Mouse (Mus musculus): Measurements from ENCODE around the gene Ralgps1.
"Not testable (repeated sequence)": the region's sequence is repeated elsewhere in the genome, so short reads cannot be mapped to it uniquely, and the experiment has no call there.

Ralgps1 gene

DNA sequence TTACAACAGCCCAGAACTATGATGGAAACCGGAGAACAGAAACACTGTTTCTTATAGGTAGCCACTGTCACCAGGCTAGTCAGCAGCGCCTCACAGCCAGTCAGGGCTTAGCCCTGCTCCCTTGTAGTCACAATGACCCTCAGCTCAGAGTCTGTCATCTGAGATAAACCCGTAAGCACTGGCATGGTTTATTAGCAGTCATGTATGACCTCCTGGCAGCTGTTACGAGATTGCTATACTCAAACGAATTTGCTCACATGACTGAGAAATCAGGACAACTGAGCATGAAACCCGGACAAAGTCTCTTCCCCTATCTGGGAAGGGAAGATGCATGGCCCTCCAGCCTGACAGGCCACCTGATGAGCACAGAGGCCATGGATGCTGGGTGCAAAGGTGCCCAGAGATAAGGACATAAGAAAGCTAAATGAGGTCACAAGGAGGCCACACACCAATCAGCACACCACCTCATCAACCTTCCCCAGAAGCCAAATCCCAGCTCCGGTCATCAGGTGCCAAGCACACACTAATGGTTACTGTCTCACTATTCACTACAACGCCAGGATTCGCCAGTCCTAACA lies 10.1 kb downstream of the Ralgps1 start:
- no peak for DNase-seq (ENCODE audit: low spot score in 2 of 2)

DNA sequence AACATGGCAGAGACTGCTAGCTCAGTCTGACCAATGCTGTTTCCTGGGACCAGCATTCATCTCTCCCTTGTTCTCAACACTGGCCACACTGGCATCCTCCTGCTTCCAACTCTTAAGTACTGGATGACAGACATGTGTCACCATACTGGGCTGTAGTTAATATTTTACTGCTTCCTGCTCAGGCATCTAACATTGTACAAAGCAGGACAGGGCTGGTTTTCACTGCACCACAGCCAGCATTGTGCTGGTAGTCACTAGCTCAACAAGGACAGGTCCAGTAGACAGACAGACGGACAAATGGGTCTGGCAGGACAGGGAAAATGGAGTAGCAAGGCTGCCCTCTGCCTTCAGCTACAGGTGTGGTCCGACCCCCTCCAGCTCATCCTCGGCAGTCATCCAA lies 10.7 kb downstream of the Ralgps1 start:
- DNase-seq (ENCODE audit: low spot score in 2 of 2): no peak

- no peak for DNase-seq (ENCODE audit: low spot score in 2 of 2)
Measured at GRCm38 (mm10) chr2:33359184-33359583, 12.1 kb downstream of the Ralgps1 start.

GRCm38 (mm10) chr2:33357250-33357838 lies 13.9 kb downstream of the Ralgps1 start:
- no peak for DNase-seq (ENCODE audit: low spot score in 2 of 2)

DNA sequence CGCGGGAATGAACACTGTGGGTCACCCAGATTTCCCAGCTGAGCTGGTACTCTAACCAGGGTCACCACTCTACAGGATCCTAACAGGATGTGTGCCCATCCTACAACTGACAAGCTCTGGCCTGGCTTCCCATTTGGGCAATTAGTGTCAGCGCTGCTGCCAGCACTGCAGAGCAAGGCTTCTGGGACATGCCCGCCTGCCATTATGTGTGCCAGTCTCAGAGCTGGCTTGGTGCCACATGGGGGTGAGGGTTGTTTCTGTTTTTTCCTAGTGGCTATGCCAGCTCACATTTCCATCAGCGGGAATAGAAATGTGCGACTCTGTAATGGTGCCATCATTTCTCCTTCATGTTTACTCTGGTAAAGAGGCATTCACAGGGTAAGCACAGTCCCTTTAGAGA lies 15.7 kb downstream of the Ralgps1 start:
- peak in 1 of 2 experiments; percentile 79 for DNase-seq (ENCODE audit: low spot score in 2 of 2)

DNA sequence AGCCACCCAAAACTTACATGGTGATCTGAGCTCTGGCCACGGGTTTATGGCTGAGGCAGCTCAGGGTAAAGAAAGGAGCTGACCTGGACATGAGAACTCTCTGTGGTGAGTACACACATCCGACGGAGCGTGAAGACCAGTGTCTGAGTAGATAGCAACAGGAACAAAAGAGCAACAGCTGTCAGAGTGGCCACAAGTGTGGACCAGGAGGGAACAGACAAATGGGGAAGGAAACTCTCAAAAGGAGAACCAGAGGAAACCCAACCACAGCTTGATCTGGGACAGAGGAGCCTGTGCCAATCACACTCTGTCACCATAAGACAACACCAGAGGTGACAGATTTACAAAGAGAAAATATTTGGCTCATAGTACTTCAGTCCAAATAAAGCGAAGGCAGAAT lies 17.9 kb downstream of the Ralgps1 start:
- no peak for DNase-seq (ENCODE audit: low spot score in 2 of 2)

DNA sequence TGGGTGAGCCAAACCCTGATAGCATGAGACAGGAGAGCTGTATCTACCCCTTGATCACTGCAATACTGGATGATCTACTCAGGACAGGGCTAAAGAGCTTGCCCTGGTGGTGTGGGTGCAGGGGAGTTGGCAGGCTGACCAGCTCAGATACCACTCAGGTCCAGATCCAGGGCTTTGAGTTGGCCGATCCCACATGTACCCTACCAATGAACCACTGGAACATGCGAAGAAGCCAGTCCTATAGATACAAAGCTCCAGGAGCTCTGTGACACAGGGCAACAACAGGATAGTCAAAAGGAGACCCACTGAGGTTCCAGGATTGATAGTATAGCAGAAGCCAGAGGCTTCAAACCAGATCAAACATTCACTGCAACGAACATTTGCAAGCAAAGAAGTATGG lies 19.8 kb downstream of the Ralgps1 start:
- no peak for DNase-seq (ENCODE audit: low spot score in 2 of 2)

GRCm38 (mm10) chr2:33350921-33351320 lies 20.4 kb downstream of the Ralgps1 start:
- no peak for DNase-seq (ENCODE audit: low spot score in 2 of 2)

GRCm38 (mm10) chr2:33349581-33349980 lies 21.7 kb downstream of the Ralgps1 start:
- no peak for DNase-seq (ENCODE audit: low spot score in 2 of 2)

DNA sequence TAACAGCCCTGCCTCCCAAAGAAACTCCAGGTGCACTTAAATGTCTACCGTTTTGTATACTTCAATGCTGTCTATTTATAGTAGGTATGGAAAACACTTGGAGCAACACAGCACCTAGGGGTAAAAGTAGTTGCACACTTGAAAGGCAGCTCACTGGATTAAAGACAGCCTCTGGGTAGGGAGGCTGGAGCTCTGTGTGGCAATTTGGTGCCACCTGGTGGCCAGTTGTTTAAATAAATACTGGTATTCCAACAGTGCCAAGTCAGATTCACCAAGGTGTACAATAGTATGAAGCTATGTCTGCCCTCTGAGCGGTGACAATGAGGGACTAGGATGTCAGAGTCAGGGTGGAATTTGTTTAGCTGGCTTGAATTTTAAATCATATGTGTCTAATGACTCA lies 22.2 kb downstream of the Ralgps1 start:
- peak in 1 of 2 experiments; percentile 87 for DNase-seq (ENCODE audit: low spot score in 2 of 2)

DNA sequence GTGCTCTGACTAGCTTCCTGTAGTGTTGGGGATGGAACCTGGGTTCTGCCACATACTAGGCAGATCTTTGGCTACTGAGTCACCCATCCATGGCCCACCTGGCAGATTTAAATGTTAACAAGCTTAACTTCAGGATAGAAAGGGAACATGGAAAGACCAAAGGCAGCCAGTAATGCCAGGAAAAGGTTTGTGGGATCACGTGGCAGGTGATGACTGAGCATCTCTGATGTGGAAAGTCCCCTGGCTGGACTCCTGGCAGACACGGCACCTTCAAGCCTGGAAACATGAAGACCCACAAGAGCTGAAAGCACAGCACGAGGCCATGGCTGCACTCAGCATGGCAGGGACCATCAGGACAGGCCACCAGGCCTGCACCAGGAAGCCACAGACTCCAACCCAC lies 23.0 kb downstream of the Ralgps1 start:
- DNase-seq (ENCODE audit: low spot score in 2 of 2): no peak

- no peak for DNase-seq (ENCODE audit: low spot score in 2 of 2)
Measured at GRCm38 (mm10) chr2:33347607-33348006, 23.7 kb downstream of the Ralgps1 start.

DNA sequence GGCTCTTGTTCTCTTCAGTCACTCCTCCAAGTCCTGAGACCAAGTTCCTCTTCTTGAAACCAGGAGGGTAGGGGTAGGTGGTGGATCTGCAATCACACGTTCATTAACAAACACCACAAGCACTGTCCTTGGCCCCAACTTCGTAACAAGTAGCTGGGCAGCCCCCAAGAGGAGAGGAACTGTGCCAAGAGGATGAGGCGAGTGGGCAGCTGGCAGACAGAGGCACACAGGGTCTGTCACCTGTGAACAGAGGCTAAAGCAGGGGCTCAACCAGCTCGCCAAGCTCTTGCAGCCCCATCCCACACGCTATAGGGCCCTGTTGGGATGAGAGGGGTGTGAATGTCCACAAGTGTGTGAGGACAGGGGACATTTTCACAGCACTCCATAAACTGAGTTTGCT lies 24.5 kb downstream of the Ralgps1 start:
- no peak for DNase-seq (ENCODE audit: low spot score in 2 of 2)

DNA sequence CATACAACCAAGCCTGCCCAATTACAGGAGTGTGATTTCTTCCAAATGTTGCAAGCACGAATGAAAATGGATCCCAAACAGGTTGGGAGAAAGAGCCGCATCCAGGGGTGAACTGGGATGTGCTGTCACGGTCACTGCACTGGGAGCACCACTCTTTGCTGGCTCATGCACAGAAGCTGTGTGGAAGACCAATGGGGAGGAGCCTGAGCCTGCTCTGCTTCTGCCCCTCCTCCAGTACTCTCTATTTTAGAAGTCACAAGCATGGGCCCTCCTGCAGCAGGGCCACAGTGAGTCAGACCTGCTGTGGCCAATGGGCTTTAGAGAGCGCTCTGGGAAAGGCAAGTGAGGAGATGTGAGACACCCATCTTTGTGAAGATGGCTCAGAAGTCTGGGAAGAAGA lies 25.3 kb downstream of the Ralgps1 start:
- DNase-seq (ENCODE audit: low spot score in 2 of 2): peak in 1 of 2 experiments; percentile 51

DNA sequence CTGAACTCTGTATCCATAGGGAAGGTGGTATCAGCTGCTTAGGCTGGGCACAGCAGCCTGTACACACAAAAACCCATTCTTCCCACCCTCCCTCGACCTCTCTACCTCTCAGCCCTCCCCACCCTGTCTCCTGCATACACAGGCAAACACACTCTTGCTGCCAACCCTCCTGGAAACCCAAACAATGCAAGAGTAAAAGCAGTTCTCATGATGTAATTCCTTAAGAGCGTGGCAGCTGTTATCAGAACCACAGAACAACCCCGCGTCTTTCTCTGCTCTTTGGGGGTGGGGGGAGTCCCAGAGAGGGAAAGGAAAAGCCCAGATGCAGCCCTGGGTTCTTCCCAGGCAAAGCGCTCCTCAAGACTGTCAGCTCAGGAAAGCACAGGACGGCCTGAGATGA lies 25.8 kb downstream of the Ralgps1 start:
- DNase-seq (ENCODE audit: low spot score in 2 of 2): no peak

DNA sequence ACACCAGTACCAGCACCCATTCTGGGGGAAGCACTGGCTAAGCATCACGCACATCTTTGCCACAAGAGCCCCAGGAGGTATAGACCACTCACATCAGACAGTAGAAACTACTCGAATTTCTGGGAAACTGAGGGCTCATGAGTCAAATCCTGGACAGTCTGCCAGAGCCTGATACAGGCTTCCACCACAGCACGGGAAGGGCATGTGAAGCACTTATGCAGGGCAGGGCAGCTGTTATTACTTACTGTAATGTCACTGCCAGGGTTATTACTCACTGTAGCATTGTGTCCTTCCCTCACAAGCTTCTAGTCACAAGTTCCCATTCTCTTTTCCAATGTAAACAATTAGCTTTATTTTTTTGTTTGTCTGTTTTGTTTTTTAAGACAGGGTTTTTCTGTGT lies 27.9 kb downstream of the Ralgps1 start:
- DNase-seq (ENCODE audit: low spot score in 2 of 2): no peak

DNA sequence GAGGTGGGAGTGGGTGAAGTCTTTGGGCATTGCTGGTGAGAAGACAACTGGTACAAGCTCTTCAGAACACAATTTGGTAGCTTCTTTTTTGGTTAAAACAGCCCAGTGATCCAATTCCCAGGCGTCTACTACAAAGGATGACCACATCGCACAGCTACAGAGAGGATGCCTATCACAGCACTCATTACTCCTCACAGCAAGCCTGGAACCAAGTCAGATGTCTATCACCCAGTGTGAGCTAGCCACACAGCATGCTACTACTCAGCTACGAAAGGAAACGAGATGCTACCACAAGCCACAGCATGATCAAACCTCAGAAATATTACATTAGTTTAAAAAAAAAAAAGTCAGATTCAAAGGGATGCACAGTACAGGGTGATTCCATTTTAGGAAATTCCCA lies 29.1 kb downstream of the Ralgps1 start:
- DNase-seq (ENCODE audit: low spot score in 2 of 2): no peak

GRCm38 (mm10) chr2:33335789-33336188 lies 35.5 kb downstream of the Ralgps1 start:
- no peak for DNase-seq (ENCODE audit: low spot score in 2 of 2)

DNA sequence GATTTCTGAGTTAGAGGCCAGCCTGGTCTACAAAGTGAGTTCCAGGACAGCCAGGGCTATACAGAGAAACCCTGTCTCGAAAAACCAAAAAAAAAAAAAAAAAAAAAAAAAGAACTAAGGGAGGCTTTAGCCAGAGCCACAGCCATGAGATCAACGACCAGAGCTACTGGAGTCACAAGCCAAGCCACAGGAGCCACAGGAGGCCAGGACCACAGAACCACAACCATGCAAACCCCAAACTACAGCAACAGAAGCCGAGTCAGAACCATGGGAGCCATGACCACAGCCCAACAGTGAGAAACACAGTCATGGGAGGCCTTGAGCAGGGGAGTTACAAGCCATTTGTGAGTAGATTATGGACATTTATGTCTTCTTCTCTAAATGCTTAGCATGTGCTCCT lies 41.7 kb downstream of the Ralgps1 start:
- no peak for DNase-seq (ENCODE audit: low spot score in 2 of 2)

DNA sequence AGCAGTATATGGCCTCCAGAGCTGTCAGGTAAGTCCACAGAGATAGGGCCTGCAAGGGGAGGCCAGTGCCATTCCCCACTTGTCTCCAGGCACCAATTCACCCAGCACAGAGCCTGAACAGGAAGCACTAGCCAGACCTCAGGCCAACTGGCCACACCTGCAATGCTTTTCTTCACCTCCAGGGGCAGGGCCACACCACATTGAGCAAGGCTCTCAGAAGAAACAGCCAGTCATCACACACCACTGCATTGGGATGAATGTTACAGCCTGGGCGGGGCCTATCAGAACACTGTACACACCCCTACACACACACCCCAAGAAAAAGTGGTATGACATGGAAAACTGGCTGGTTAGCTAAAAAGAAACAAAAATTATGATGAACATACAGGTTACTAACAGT lies 42.3 kb downstream of the Ralgps1 start:
- no peak for DNase-seq (ENCODE audit: low spot score in 2 of 2)

DNA sequence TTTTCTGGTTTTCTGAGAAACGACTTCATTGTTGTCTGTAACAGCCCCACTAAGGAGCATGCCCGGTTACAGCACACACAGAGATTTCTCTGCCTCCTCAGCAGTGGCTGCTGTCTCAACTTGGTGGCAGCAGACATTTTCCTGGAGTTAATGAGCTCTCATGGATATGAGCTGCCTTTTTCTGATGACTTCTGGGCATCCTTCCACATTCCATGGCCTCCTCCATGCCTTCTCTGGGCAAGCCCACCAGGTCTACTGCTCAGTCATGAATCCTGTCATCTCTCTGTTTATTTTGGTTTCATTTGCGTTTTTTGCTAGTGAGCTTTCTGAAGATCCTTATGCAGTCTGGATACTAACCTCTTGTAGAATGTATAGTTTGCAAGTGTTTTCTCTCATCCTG lies 45.9 kb downstream of the Ralgps1 start:
- DNase-seq (ENCODE audit: low spot score in 2 of 2): no peak

DNA sequence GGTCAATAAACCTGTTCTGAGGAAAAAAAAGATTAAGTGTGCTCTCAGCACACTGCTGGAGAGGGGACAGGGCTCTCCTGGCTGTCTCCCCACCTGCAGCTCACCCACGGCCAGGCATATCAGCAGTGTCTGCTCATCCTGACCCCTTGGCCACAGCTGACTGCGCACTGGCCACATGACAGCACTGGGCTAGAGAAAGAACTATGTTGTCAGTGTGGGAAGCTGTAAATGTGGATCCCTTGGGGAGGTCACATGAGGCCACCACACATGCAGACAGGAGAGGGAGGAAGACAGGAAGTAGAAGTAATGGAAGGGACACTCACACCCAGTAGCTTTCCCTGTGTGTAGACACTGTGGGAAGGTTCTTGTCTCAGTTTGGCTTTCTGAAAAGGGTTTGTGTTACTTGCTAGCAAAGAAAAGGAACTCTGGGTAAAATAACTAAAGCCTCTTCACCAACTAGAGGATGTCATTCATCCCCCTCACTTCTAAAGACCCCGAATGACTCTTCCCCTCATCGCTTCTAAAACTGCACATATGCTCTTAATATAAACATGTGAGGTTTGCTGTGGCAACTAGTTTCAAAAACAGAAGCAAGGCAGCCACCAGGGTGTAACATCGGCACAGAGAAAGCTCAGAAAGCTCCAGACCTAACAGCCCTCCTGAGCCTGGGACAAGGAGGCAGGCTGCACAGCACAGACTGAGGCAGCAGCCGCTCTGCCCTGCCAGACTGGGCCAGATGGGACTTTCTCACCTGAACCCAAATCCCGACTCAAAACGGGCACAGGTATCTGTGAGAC lies 47.3 kb downstream of the Ralgps1 start:
- no peak for DNase-seq (ENCODE audit: low spot score in 2 of 2)

DNA sequence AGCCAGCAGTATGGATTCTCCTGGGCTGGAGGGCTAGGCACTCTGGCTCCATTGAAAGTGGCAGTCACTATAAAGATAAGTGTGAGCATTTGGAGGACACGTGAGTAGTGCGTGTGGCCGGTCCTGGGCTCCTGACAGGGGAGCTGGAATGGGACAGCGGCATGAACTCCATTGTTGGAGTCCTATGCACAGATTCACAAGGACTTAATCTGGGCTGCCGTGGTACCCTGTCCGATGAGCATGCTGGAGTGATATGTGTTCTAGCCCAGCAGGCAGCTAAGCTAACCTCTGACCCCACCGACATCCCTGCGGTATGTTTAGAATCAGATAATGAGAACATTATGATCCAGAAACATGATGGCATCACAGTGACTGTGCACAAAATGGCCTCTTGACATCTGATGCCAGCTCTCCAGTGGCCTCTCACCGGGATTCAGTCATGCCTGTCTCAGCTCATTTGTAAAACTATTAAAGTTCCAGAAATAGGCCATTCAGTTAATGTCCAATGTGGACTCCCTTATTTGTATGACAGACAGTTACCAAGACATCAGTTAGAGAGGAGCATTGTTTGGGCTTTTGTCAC lies 48.2 kb downstream of the Ralgps1 start:
- not testable (repeated sequence) for DNase-seq (ENCODE audit: low spot score in 2 of 2)
